In genomic region chr2:47894806-47895205, GRCm38 (mm10) we compare ENCODE assay signal across 24 mouse cellular contexts.
DNase-seq lines count a peak whose midpoint lies in the region; ATAC-seq and TF ChIP-seq lines count a peak whose summit lies in the region.
"Had no signal": no experiment of that assay in that cellular context is flagged by ENCODE, and none has a peak within 500 bp of the region (broad histone marks: within the 10 kb centered on the region; RNA-seq: fewer than 3 reads in every experiment).

No protein-coding gene starts in this region.

- no peak overlapping the region for H3K9ac ChIP-seq in hindbrain, postnatal 0 days (replicated peaks; ENCODE audit: low read length)
- H3K9ac ChIP-seq in hindbrain, embryonic 13.5 days, result no peak overlapping the region
- no peak overlapping the region for H3K9ac ChIP-seq in limb, embryonic 14.5 days (ENCODE audit: low read depth, low read length, severe bottlenecking)
- H3K9ac ChIP-seq: forebrain, embryonic 12.5 days; hindbrain, embryonic 15.5 days; intestine, embryonic 15.5 days; neural tube, embryonic 13.5 days had no signal

- H3K27me3 ChIP-seq in hindbrain, postnatal 0 days (ENCODE audit: insufficient read depth, low read length), result no peaks in the 10 kb centered on the region
- H3K27me3 ChIP-seq in hindbrain, embryonic 13.5 days, result no peaks in the 10 kb centered on the region
- no peaks in the 10 kb centered on the region for H3K27me3 ChIP-seq in limb, embryonic 14.5 days (ENCODE audit: control insufficient read depth, insufficient read depth, low read length)
- H3K27me3 ChIP-seq: forebrain, embryonic 12.5 days; hindbrain, embryonic 15.5 days; intestine, embryonic 15.5 days; neural tube, embryonic 13.5 days had no signal

- H3K4me2 ChIP-seq in hindbrain, postnatal 0 days (ENCODE audit: low read depth, low read length), result no peak overlapping the region
- H3K4me2 ChIP-seq in hindbrain, embryonic 13.5 days, result no peak overlapping the region
- no peak overlapping the region for H3K4me2 ChIP-seq in limb, embryonic 14.5 days (replicated peaks; ENCODE audit: low read depth, low read length, severe bottlenecking)
- H3K4me2 ChIP-seq: forebrain, embryonic 12.5 days; hindbrain, embryonic 15.5 days; intestine, embryonic 15.5 days; neural tube, embryonic 13.5 days had no signal

- H3K27ac ChIP-seq in hindbrain, postnatal 0 days, result no peak overlapping the region
- H3K27ac ChIP-seq in hindbrain, embryonic 13.5 days, result no peak overlapping the region
- no peak overlapping the region for H3K27ac ChIP-seq in limb, embryonic 14.5 days (replicated peaks; ENCODE audit: low read depth, low read length)
- H3K27ac ChIP-seq: forebrain, embryonic 12.5 days; hindbrain, embryonic 15.5 days; intestine, embryonic 15.5 days; midbrain, embryonic 10.5 days; neural tube, embryonic 13.5 days had no signal

- no peak overlapping the region for H3K4me3 ChIP-seq in hindbrain, postnatal 0 days (ENCODE audit: low read length)
- no peak overlapping the region for H3K4me3 ChIP-seq in hindbrain, embryonic 13.5 days
- no peak overlapping the region for H3K4me3 ChIP-seq in limb, embryonic 14.5 days (replicated peaks; ENCODE audit: low read length)
- H3K4me3 ChIP-seq: forebrain, embryonic 12.5 days; hindbrain, embryonic 15.5 days; intestine, embryonic 15.5 days; midbrain, embryonic 10.5 days; myocyte; neural tube, embryonic 13.5 days had no signal

- H3K9me3 ChIP-seq in hindbrain, postnatal 0 days (ENCODE audit: low read length), result no peaks in the 10 kb centered on the region
- H3K9me3 ChIP-seq in hindbrain, embryonic 13.5 days, result no peaks in the 10 kb centered on the region
- no peaks in the 10 kb centered on the region for H3K9me3 ChIP-seq in limb, embryonic 14.5 days (ENCODE audit: control insufficient read depth, low read length)
- H3K9me3 ChIP-seq: forebrain, embryonic 12.5 days; hindbrain, embryonic 15.5 days; intestine, embryonic 15.5 days; midbrain, embryonic 10.5 days; neural tube, embryonic 13.5 days had no signal

- H3K4me1 ChIP-seq in hindbrain, postnatal 0 days (ENCODE audit: insufficient read depth, low read length), result no peaks in the 10 kb centered on the region
- peaks cover 4% of the 10 kb centered on the region; the same call in 1 of the 2 replicates for H3K4me1 ChIP-seq in hindbrain, embryonic 13.5 days (replicated peaks)
- H3K4me1 ChIP-seq in limb, embryonic 14.5 days (ENCODE audit: control insufficient read depth, insufficient read depth, low read length), result no peaks in the 10 kb centered on the region
- H3K4me1 ChIP-seq: forebrain, embryonic 12.5 days; hindbrain, embryonic 15.5 days; intestine, embryonic 15.5 days; midbrain, embryonic 10.5 days; neural tube, embryonic 13.5 days had no signal

- H3K36me3 ChIP-seq in hindbrain, postnatal 0 days (ENCODE audit: insufficient read depth, low read length), result no peaks in the 10 kb centered on the region
- H3K36me3 ChIP-seq in hindbrain, embryonic 13.5 days, result no peaks in the 10 kb centered on the region
- H3K36me3 ChIP-seq in limb, embryonic 14.5 days (ENCODE audit: control insufficient read depth, insufficient read depth, low read length), result no peaks in the 10 kb centered on the region
- H3K36me3 ChIP-seq: forebrain, embryonic 12.5 days; hindbrain, embryonic 15.5 days; intestine, embryonic 15.5 days; midbrain, embryonic 10.5 days; neural tube, embryonic 13.5 days had no signal

- intact Hi-C loops in left cerebral cortex, postnatal 4 days (cut with DNase I), result no loop called here

- TF ChIP-seq CTCF in hindbrain, postnatal 0 days (IDR thresholded peaks at IDR 0.05; ENCODE audit: low read depth), result no peak

- no peak for TF ChIP-seq POLR2A in limb, embryonic 14.5 days (IDR thresholded peaks at IDR 0.05; ENCODE audit: borderline replicate concordance, extremely low read depth, insufficient read depth, insufficient read length)

- peak; percentile 4 for DNase-seq in hindbrain, postnatal 0 days (ENCODE audit: low spot score)
- peak; percentile 20 for DNase-seq in Muller cell, postnatal 12 days (ENCODE audit: inconsistent ontology term)
- peak; percentile 20 for DNase-seq in brain, adult 2 months (ENCODE audit: low read depth, low spot score)
- DNase-seq in limb, embryonic 14.5 days (ENCODE audit: low spot score), result no peak
- DNase-seq in left cerebral cortex, postnatal 4 days, result no peak
- no peak for DNase-seq in spleen, postnatal 14 days (ENCODE audit: low spot score in 2 of 2)
- DNase-seq in heart, postnatal 4 days, result no peak
- DNase-seq: adrenal gland, postnatal 14 days; cerebellum, adult 9-11 months; gastrocnemius, postnatal 25 days; kidney, adult 9 months; kidney, postnatal 25 days; retina, postnatal 1 day; right cerebral cortex, postnatal 25 days; thymus, postnatal 14 days had no signal

- ATAC-seq in hindbrain, postnatal 0 days, result no peak
- no peak for ATAC-seq in hindbrain, embryonic 13.5 days (ENCODE audit: low FRiP score)
- ATAC-seq in limb, embryonic 14.5 days (ENCODE audit: low FRiP score, low read depth), result peak; percentile 23; the same call in 1 of the 2 replicates
- ATAC-seq: activated CD4-positive, CD25-positive, alpha-beta regulatory T cell, adult 4 months; intestine, embryonic 15.5 days; midbrain, embryonic 16.5 days had no signal

Comparison
In these comparisons a context has a peak if more than half of its experiments do, and no peak if none do; other contexts are left out.
1. DNase-seq: peak in hindbrain, postnatal 0 days (single experiment), Muller cell, postnatal 12 days (single experiment) and brain, adult 2 months (single experiment); none in limb, embryonic 14.5 days (single experiment), left cerebral cortex, postnatal 4 days (single experiment), spleen, postnatal 14 days (0 of 2) and heart, postnatal 4 days (single experiment).